Mouse (Mus musculus) lung, postnatal 0 days (tissue): ENCODE measurements around the gene Trem1. TPM values are rescaled to one million over a fixed set of nuclear protein-coding genes. Genes with fewer than 3 reads are reported as not detected.

ENCODE experiments used
- ATAC-seq: fragments of 200-750 bp; cut with Nextera tagmentation; 2 replicates; pipeline ENCODE4 v1.8.0; 2017; ENCODE audit warnings: moderate library complexity
- DNase-seq: peaks from one replicate; pipeline ENCODE4 v3.0.0-alpha.2; 2016; ENCODE audit warnings: low spot score
- H3K27ac ChIP-seq: fragments of 300-500 bp; sonication (generic); 2 replicates; pipeline ENCODE4 v1.5.1; 2014; ENCODE audit warnings: antibody characterized with exemption, mild to moderate bottlenecking, low read length, mixed read lengths
- H3K27me3 ChIP-seq: fragments of 300-500 bp; sonication (generic); replicated peaks from 2 replicates; pipeline ENCODE4 v1.6.1; 2014; ENCODE audit warnings: low read length, mixed read lengths; ENCODE audit not compliant: insufficient read depth
- H3K36me3 ChIP-seq: fragments of 300-500 bp; sonication (generic); 2 replicates; pipeline ENCODE4 v1.6.1; 2014; ENCODE audit warnings: low read length, mixed read lengths; ENCODE audit not compliant: insufficient read depth
- H3K4me1 ChIP-seq: fragments of 300-500 bp; sonication (generic); 2 replicates; pipeline ENCODE4 v1.6.1; 2014; ENCODE audit warnings: antibody characterized with exemption, low read depth, low read length, mixed read lengths; ENCODE audit not compliant: insufficient read depth
- H3K4me2 ChIP-seq: fragments of 300-500 bp; sonication (generic); replicated peaks from 2 replicates; pipeline ENCODE4 v1.6.1; 2014; ENCODE audit warnings: low read depth, mild to moderate bottlenecking, low read length, moderate library complexity, mixed read lengths
- H3K4me3 ChIP-seq: fragments of 300-500 bp; sonication (generic); 2 replicates; pipeline ENCODE4 v1.5.1; 2014; ENCODE audit warnings: low read depth, low read length
- H3K9ac ChIP-seq: fragments of 300-500 bp; sonication (generic); replicated peaks from 2 replicates; pipeline ENCODE4 v1.6.1; 2014; ENCODE audit warnings: low read depth, mild to moderate bottlenecking
- H3K9me3 ChIP-seq: fragments of 300-500 bp; sonication (generic); 2 replicates; pipeline ENCODE4 v1.6.1; 2016; ENCODE audit warnings: low read length, mixed read lengths
- CTCF ChIP-seq: IDR thresholded peaks from 2 replicates; pipeline ENCODE4 v1.5.1; 2016; ENCODE audit warnings: antibody characterized with exemption, mild to moderate bottlenecking
- EP300 ChIP-seq: IDR thresholded peaks from 2 replicates; pipeline ENCODE4 v1.6.1; 2016; ENCODE audit warnings: antibody characterized with exemption, mild to moderate bottlenecking, control low read depth
- WGBS: fragments of 180-500 bp; shearing (Covaris S2); extraction: QIAGEN DNeasy Blood & Tissue Kit; methylation state at CpG from one replicate; pipeline ENCODE4 v1.1.7; 2014; 5-methylcytosine and 5-hydroxymethylcytosine counted together
- polyA plus RNA-seq: library from polyadenylated mRNA; unstranded; fragments of >200 nt; fragmentation: Nextera tagmentation; extraction: Ambion mirVana; gene quantifications from 2 replicates; pipeline ENCODE4 v1.2.1, GENCODE M21; 2015

Gene Trem1
- polyA plus RNA-seq, 1 experiment from 2014 or later: 1.4 TPM

DNA sequence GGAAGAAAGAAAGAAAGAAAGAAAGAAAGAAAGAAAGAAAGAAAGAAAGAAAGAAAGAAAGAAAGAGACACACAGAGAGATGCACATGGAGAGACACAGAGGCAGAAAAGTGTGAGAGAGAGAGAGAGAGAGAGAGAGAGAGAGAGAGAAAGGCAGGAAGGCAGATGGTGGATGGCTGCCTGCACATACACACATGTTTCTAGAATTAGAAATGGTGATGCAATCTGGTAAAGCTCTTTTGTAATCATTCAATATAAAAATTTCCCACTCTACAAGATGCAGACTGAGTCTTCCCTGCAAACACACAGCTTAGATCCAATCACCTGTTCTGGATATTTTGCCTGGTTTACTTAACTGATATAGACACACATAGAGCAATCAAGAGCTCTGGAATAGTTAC is 16.5 kb downstream of the Trem1 start:
- no peak for DNase-seq
- no peak for TF ChIP-seq CTCF
- no peak for TF ChIP-seq EP300

DNA sequence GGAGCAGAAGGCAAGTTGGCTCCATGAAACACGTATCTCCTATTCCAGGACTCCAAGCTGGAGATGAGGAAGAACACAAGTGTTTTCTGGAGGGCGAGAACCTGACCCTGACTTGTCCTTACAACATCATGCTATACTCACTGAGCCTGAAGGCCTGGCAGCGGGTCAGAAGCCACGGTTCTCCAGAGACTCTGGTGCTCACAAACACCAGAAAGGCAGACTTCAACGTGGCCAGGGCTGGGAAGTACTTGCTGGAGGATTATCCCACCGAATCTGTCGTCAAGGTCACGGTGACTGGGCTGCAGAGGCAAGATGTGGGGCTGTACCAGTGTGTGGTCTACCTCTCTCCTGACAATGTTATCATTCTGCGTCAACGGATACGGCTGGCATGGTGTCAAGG is 16.9 kb downstream of the Trem1 start:
- Histone ChIP-seq H3K4me2 (no peak overlapping the region), H3K9me3 (no peaks in the 10 kb centered on the region), H3K36me3 (no peaks in the 10 kb centered on the region), H3K27me3 (no peaks in the 10 kb centered on the region), H3K4me3 (no peak overlapping the region), H3K4me1 (no peaks in the 10 kb centered on the region), H3K27ac (no peak overlapping the region), H3K9ac (no peak overlapping the region)
- ATAC-seq (no peak), DNase-seq (no peak)
- 74% methylated on average over 11 of the region's 11 CpGs for WGBS
- TF ChIP-seq EP300 (no peak), CTCF (no peak)

More for the DNA sequence above, 16.5 kb downstream of the Trem1 start:
- no peak overlapping the region for H3K27ac ChIP-seq
- ATAC-seq: no peak
- no peaks in the 10 kb centered on the region for H3K4me1 ChIP-seq
- no peak overlapping the region for H3K4me2 ChIP-seq
- no peaks in the 10 kb centered on the region for H3K27me3 ChIP-seq
- no peak overlapping the region for H3K4me3 ChIP-seq
- no peak overlapping the region for H3K9ac ChIP-seq
- H3K36me3 ChIP-seq: no peaks in the 10 kb centered on the region
- H3K9me3 ChIP-seq: no peaks in the 10 kb centered on the region

DNA sequence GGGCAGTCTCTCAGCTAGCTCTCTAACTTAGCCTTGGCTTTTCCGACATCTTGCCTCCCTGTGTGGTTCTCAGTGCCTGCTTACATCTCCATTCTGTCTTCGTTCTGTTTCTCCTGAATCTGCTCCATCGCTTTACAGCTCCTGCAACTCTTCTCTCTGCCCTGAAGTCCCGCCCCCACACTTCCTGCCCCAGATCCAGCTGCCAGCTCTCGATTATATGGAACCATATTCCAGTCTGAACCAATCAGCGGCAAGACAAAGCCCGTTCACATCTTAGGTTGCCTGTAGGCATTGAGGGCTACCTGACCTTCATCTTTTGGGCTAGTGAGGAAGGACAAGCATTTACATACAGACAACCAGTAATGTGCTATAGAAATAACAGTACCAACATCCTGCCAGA is 18.1 kb downstream of the Trem1 start:
- no peaks in the 10 kb centered on the region for H3K27me3 ChIP-seq
- DNase-seq (no peak), ATAC-seq (no peak)
- H3K9ac ChIP-seq: no peak overlapping the region
- H3K27ac ChIP-seq: no peak overlapping the region
- no peaks in the 10 kb centered on the region for H3K4me1 ChIP-seq
- H3K36me3 ChIP-seq: no peaks in the 10 kb centered on the region
- 83% methylated on average over 7 of the region's 7 CpGs for WGBS
- TF ChIP-seq CTCF: no peak
- TF ChIP-seq EP300: no peak
- no peak overlapping the region for H3K4me2 ChIP-seq
- no peaks in the 10 kb centered on the region for H3K9me3 ChIP-seq
- no peak overlapping the region for H3K4me3 ChIP-seq

DNA sequence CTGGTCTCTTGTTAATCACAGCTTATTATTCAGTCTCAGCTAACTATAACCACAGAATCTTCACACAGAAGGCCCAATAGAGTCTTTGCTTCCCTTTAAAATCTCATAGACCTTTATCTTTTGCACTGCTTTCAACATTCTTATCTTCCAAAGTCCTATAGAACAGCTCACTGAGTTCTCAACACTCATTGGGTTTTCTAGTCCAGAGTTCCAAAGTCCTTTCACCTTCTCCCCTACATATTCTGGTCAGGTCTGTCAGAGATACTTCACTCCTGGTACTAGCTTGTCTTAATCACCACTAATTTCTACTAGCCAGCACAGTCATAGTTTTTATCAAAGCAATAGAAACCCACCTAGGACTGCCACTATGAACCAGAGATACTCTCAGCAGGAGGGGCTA is 24.0 kb downstream of the Trem1 start:
- TF ChIP-seq CTCF (no peak), EP300 (no peak)
- Histone ChIP-seq H3K27me3 (no peaks in the 10 kb centered on the region), H3K9ac (no peak overlapping the region), H3K4me2 (no peak overlapping the region), H3K27ac (no peak overlapping the region), H3K4me3 (no peak overlapping the region), H3K36me3 (no peaks in the 10 kb centered on the region), H3K9me3 (peaks cover 3% of the 10 kb centered on the region; the same call in 1 of the 2 replicates), H3K4me1 (no peaks in the 10 kb centered on the region)
- ATAC-seq (no peak), DNase-seq (no peak)

DNA sequence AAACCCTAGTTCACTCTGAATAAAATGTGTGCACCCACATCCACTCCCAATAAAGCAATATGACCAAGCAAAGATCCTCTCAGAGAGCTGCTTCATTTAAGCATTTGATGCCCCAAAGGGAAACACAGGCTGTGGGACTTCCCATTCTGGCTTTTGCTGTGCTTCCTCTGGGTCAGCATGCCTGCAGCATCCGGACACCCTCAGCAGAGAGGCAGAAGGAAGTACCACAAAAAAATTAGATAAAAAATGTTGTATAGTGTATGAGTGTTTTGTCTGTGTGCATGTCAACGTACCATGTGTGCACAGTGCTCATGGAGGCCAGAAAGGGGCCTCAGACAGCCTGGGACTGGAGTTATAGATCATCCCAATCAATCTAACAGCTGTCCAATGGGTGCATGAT is 29.3 kb downstream of the Trem1 start:
- 55% methylated on average over 2 of the region's 2 CpGs for WGBS
- Histone ChIP-seq H3K4me3 (no peak overlapping the region), H3K4me1 (no peaks in the 10 kb centered on the region), H3K9ac (no peak overlapping the region), H3K9me3 (peaks cover 3% of the 10 kb centered on the region; the same call in 1 of the 2 replicates), H3K27ac (no peak overlapping the region), H3K27me3 (no peaks in the 10 kb centered on the region), H3K4me2 (no peak overlapping the region), H3K36me3 (no peaks in the 10 kb centered on the region)
- DNase-seq (no peak), ATAC-seq (no peak)
- TF ChIP-seq EP300 (no peak), CTCF (no peak)

DNA sequence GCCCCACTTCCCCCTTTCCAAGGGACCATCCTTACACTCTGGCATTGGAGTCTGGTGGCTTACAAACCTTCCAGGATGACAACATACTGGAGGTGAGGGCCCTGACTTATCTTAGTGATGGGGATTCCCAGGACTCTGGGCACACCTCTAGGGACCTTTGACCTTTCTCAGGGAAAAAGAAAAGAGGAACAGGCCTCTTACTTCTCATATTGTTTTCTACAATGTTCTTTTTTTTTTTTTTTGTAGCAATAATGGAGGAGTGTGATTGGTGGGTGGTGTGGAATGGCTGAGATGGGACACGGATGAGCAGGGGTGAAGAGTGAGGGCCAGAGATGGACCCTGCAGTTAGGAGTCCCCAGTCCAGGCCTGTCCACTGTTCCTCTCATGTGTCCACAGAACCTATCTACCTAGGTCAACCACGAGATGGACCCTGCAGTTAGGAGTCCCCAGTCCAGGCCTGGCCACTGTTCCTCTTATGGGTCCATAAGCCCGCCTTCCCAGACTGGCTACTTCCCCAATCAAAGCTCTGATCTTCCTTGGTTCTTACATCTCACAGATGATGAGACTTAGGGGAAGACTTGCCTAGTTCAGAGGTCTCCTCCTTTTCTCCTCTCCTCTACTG is 31.3 kb downstream of the Trem1 start, which contains the start of gene Treml4:
Gene Treml4 (plus strand): TSS at position 555 of the 622 bp plus-strand sequence.
- no peak for ATAC-seq
- 81% methylated on average over 3 of the region's 3 CpGs for WGBS
- no peak within 1 kb of the TSS for H3K9ac ChIP-seq
- no peak within 1 kb of the TSS for H3K4me3 ChIP-seq
- no peaks in the 10 kb centered on the region for H3K36me3 ChIP-seq
- no peak for TF ChIP-seq CTCF
- TF ChIP-seq EP300: no peak
- DNase-seq: peak; percentile 11
- H3K4me2 ChIP-seq: no peak within 1 kb of the TSS
- no peak within 1 kb of the TSS for H3K27ac ChIP-seq
- no peaks in the 10 kb centered on the region for H3K4me1 ChIP-seq
- H3K9me3 ChIP-seq: peaks cover 3% of the 10 kb centered on the region; the same call in 1 of the 2 replicates
- no peaks in the 10 kb centered on the region for H3K27me3 ChIP-seq

DNA sequence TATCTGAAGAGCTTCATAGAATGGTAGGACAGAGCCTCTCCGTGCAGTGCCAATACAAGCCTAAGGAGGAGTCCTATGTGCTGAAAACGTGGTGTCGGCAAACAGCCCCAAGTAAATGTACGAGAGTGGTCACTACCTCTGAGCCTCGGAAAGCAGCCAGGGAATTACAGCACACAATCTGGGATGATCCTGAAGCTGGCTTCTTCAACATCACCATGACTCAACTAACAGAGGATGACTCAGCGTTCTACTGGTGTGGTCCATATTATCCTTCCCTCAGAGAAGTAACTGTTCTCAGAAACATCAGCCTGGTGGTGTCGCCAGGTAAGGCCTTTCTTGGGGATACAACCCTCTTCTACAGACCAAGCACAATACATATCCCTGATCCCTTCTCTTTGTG is 32.1 kb downstream of the Trem1 start:
- DNase-seq (no peak), ATAC-seq (no peak)
- Histone ChIP-seq H3K27ac (no peak overlapping the region), H3K4me3 (no peak overlapping the region), H3K4me2 (no peak overlapping the region), H3K4me1 (no peaks in the 10 kb centered on the region), H3K9ac (no peak overlapping the region), H3K27me3 (no peaks in the 10 kb centered on the region), H3K36me3 (no peaks in the 10 kb centered on the region), H3K9me3 (no peaks in the 10 kb centered on the region)
- WGBS: 86% methylated on average over 7 of the region's 7 CpGs
- TF ChIP-seq CTCF (no peak), EP300 (no peak)
